Mouse (Mus musculus): ENCODE measurements around the gene Olfr1392.

GRCm38 (mm10) chr11:49259829-49260228 lies 25.3 kb upstream of the Olfr1392 start:
- TF ChIP-seq POLR2A (IDR thresholded peaks at IDR 0.05; ENCODE audit: insufficient read depth, low read depth, low read length) (no peak), CTCF (IDR thresholded peaks at IDR 0.05; ENCODE audit: insufficient read depth, low read depth, low read length) (no peak)
